Comparison of ENCODE assay signal across 10 mouse cellular contexts in genomic region chr2:148521966-148522575, GRCm38 (mm10).
DNase-seq lines count a peak whose midpoint lies in the region; ATAC-seq and TF ChIP-seq lines count a peak whose summit lies in the region.
"Had no signal": no experiment of that assay in that cellular context is flagged by ENCODE, and none has a peak within 500 bp of the region (broad histone marks: within the 10 kb centered on the region; RNA-seq: fewer than 3 reads in every experiment).

No protein-coding gene starts in this region.

- peaks cover 16% of the 10 kb centered on the region for H3K4me1 ChIP-seq in heart, embryonic 11.5 days (ENCODE audit: control insufficient read depth, insufficient read depth, low read length)
- H3K4me1 ChIP-seq in limb, embryonic 10.5 days: peaks cover 8% of the 10 kb centered on the region; the same call in 1 of the 2 replicates
- no peaks in the 10 kb centered on the region for H3K4me1 ChIP-seq in midbrain, embryonic 16.5 days (ENCODE audit: control insufficient read depth, insufficient read depth, low read length)
- no peaks in the 10 kb centered on the region for H3K4me1 ChIP-seq in stomach, postnatal 0 days (replicated peaks; ENCODE audit: control insufficient read depth, insufficient read depth)
- H3K4me1 ChIP-seq: neural tube, embryonic 12.5 days had no signal

- H3K79me2 ChIP-seq in C2C12 (ENCODE audit: control insufficient read depth, insufficient read depth): no peaks in the 10 kb centered on the region

- TF ChIP-seq CTCF in C2C12 (IDR thresholded peaks at IDR 0.05; ENCODE audit: control insufficient read depth, insufficient read depth, insufficient read length): no peak
- no peak for TF ChIP-seq CTCF in stomach, postnatal 0 days (IDR thresholded peaks at IDR 0.05; ENCODE audit: low read depth)

- no peaks in the 10 kb centered on the region for H3K9me3 ChIP-seq in heart, embryonic 11.5 days (replicated peaks; ENCODE audit: control insufficient read depth, low read length)
- no peaks in the 10 kb centered on the region for H3K9me3 ChIP-seq in limb, embryonic 10.5 days (replicated peaks)
- H3K9me3 ChIP-seq in midbrain, embryonic 16.5 days (replicated peaks; ENCODE audit: control insufficient read depth, low read length, poor library complexity, severe bottlenecking): no peaks in the 10 kb centered on the region
- H3K9me3 ChIP-seq in stomach, postnatal 0 days (ENCODE audit: control insufficient read depth, low read length): no peaks in the 10 kb centered on the region
- H3K9me3 ChIP-seq: intestine, embryonic 15.5 days; neural tube, embryonic 12.5 days had no signal

- H3K9ac ChIP-seq in heart, embryonic 11.5 days (ENCODE audit: low read depth, low read length): no peak overlapping the region
- no peak overlapping the region for H3K9ac ChIP-seq in midbrain, embryonic 16.5 days (ENCODE audit: low read depth, low read length)
- H3K9ac ChIP-seq in stomach, postnatal 0 days (ENCODE audit: low read length): no peak overlapping the region
- H3K9ac ChIP-seq: intestine, embryonic 15.5 days; neural tube, embryonic 12.5 days had no signal

- H3K4me3 ChIP-seq in C2C12 (ENCODE audit: insufficient read depth, poor library complexity, severe bottlenecking): no peak overlapping the region
- no peak overlapping the region for H3K4me3 ChIP-seq in heart, embryonic 11.5 days (ENCODE audit: low read depth, low read length)
- no peak overlapping the region for H3K4me3 ChIP-seq in limb, embryonic 10.5 days
- H3K4me3 ChIP-seq in midbrain, embryonic 16.5 days (ENCODE audit: low read depth, low read length): no peak overlapping the region
- no peak overlapping the region for H3K4me3 ChIP-seq in stomach, postnatal 0 days (ENCODE audit: low read depth, low read length)
- H3K4me3 ChIP-seq: intestine, embryonic 15.5 days; neural tube, embryonic 12.5 days had no signal

- ATAC-seq in heart, embryonic 11.5 days (replicated peaks; ENCODE audit: insufficient number of reproducible peaks, low FRiP score, low TSS enrichment): no peak
- no peak for ATAC-seq in midbrain, embryonic 16.5 days
- no peak for ATAC-seq in stomach, postnatal 0 days (ENCODE audit: low FRiP score, low TSS enrichment)
- ATAC-seq: intestine, embryonic 15.5 days had no signal

- TF ChIP-seq EP300 in stomach, postnatal 0 days (optimal IDR thresholded peaks at IDR 0.05): no peak

- H3K27me3 ChIP-seq in C2C12 (ENCODE audit: control insufficient read depth, insufficient read depth, insufficient read length): no peaks in the 10 kb centered on the region
- H3K27me3 ChIP-seq in heart, embryonic 11.5 days (ENCODE audit: control insufficient read depth, insufficient read depth, low read length): no peaks in the 10 kb centered on the region
- H3K27me3 ChIP-seq in limb, embryonic 10.5 days (ENCODE audit: low read depth, poor library complexity, severe bottlenecking): no peaks in the 10 kb centered on the region
- no peaks in the 10 kb centered on the region for H3K27me3 ChIP-seq in midbrain, embryonic 16.5 days (ENCODE audit: control insufficient read depth, insufficient read depth, low read depth, low read length)
- H3K27me3 ChIP-seq in stomach, postnatal 0 days (ENCODE audit: control insufficient read depth, insufficient read depth, low read length): no peaks in the 10 kb centered on the region
- H3K27me3 ChIP-seq: intestine, embryonic 15.5 days; neural tube, embryonic 12.5 days had no signal

- no peaks in the 10 kb centered on the region for H3K79me3 ChIP-seq in C2C12 (ENCODE audit: low read depth)

- no peak overlapping the region for H3ac ChIP-seq in C2C12 (ENCODE audit: control insufficient read depth, insufficient read length, low read depth)

- DNase-seq in embryo, embryonic 10.5 days (ENCODE audit: low spot score): peak; percentile 31
- no peak for DNase-seq in embryo, embryonic 10 days (ENCODE audit: low spot score)
- peak; percentile 22 for DNase-seq in lung, postnatal 14 days
- no peak for DNase-seq in limb, embryonic 10.5 days (ENCODE audit: low spot score)
- DNase-seq in stomach, postnatal 0 days (ENCODE audit: low spot score): no peak

- 0 out of 2 replicates have a peak overlapping the region, but pooled peaks have one; percentile 41 for H3K27ac ChIP-seq in heart, embryonic 11.5 days (ENCODE audit: low read depth, low read length)
- no peak overlapping the region for H3K27ac ChIP-seq in limb, embryonic 10.5 days
- no peak overlapping the region for H3K27ac ChIP-seq in midbrain, embryonic 16.5 days (ENCODE audit: low read length)
- no peak overlapping the region for H3K27ac ChIP-seq in stomach, postnatal 0 days (replicated peaks)
- H3K27ac ChIP-seq: intestine, embryonic 15.5 days; neural tube, embryonic 12.5 days had no signal

- 53% methylated on average over 5 of the region's 5 CpGs for WGBS in heart, embryonic 11.5 days (ENCODE audit: insufficient replicate concordance)
- 70% methylated on average over 5 of the region's 5 CpGs for WGBS in limb, embryonic 10.5 days
- WGBS in midbrain, embryonic 16.5 days: 76% methylated on average over 5 of the region's 5 CpGs
- 55% methylated on average over 5 of the region's 5 CpGs for WGBS in stomach, postnatal 0 days

- H3K36me3 ChIP-seq in C2C12 (ENCODE audit: control insufficient read depth, insufficient read depth): no peaks in the 10 kb centered on the region
- no peaks in the 10 kb centered on the region for H3K36me3 ChIP-seq in heart, embryonic 11.5 days (ENCODE audit: control insufficient read depth, insufficient read depth, low read length)
- H3K36me3 ChIP-seq in limb, embryonic 10.5 days: no peaks in the 10 kb centered on the region
- no peaks in the 10 kb centered on the region for H3K36me3 ChIP-seq in midbrain, embryonic 16.5 days (ENCODE audit: control insufficient read depth, insufficient read depth, low read length)
- no peaks in the 10 kb centered on the region for H3K36me3 ChIP-seq in stomach, postnatal 0 days (ENCODE audit: control insufficient read depth, insufficient read depth, low read length)
- H3K36me3 ChIP-seq: intestine, embryonic 15.5 days; neural tube, embryonic 12.5 days had no signal

- H3K4me2 ChIP-seq in heart, embryonic 11.5 days: no peak overlapping the region
- no peak overlapping the region for H3K4me2 ChIP-seq in midbrain, embryonic 16.5 days (ENCODE audit: low read length)
- H3K4me2 ChIP-seq in stomach, postnatal 0 days (replicated peaks; ENCODE audit: low read depth): no peak overlapping the region
- H3K4me2 ChIP-seq: intestine, embryonic 15.5 days; neural tube, embryonic 12.5 days had no signal

TF ChIP-seq in C2C12, 6 proteins besides CTCF, POLR2A, EP300 and RAD21:
- TF ChIP-seq MYOG (IDR thresholded peaks at IDR 0.05; ENCODE audit: control insufficient read depth, extremely low read depth, insufficient read length) (no peak), USF1 (IDR thresholded peaks at IDR 0.05; ENCODE audit: low read depth) (peak; percentile 73), CEBPB (IDR thresholded peaks at IDR 0.05; ENCODE audit: low read depth) (peak; percentile 99), MAX (IDR thresholded peaks at IDR 0.05) (peak; percentile 39), FOSL1 (IDR thresholded peaks at IDR 0.05; ENCODE audit: insufficient read depth, low read length, poor library complexity, severe bottlenecking) (peak; percentile 92), MYOD1 (IDR thresholded peaks at IDR 0.05; ENCODE audit: control insufficient read depth, insufficient read length, low read depth) (peak; percentile 22)

Comparison
In these comparisons a context has a peak if more than half of its experiments do, and no peak if none do; other contexts are left out.
1. DNase-seq: peak in embryo, embryonic 10.5 days (single experiment) and lung, postnatal 14 days (single experiment); none in embryo, embryonic 10 days (single experiment), limb, embryonic 10.5 days (single experiment) and stomach, postnatal 0 days (single experiment).